Mouse (Mus musculus) MEL-GATA-1-ER (cell line): ENCODE results near the gene Fam71b.

ENCODE experiments used
- DNase-seq: peaks from one replicate; pipeline ENCODE4 v3.0.0-alpha.2; 2012; ENCODE audit warnings: low read depth; ENCODE audit errors: extremely low read depth

Gene Fam71b

DNA sequence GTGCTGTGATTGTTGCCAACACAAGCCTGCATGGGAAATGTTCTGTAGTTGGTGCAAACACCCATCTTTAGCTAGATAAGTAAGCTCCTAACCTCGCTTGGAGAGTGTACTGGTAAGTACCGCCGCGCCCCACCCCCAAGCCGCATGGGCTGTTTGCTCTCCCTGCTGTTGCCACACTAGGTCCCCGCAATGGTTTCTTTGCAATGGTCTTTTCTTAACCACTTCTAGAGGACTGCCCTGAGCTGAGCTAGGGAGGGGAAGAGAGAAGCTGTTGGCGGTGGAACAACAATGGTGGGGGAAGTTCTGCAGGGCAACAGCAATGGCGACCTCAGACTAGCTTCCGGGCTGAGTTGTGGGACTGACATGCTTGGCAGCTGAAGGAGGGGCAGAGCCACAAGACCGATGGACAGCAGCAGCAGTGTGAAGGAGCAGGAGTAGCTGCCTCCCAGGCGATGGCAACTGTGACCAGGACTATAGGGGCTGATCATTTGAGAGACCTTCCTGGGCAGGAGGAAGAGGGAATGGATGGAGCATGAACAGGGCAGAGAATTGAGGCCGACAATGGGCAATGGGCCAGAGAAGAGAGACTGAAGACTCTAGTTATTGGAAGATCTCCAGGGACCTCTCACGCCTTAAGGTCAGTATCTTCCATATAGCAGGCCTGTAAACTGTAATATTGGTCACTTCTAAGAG, at the start of gene Fam71b:
Gene Fam71b, plus strand, starts transcription at position 393 of the 693 bp plus-strand sequence.
- no peak for DNase-seq

DNA sequence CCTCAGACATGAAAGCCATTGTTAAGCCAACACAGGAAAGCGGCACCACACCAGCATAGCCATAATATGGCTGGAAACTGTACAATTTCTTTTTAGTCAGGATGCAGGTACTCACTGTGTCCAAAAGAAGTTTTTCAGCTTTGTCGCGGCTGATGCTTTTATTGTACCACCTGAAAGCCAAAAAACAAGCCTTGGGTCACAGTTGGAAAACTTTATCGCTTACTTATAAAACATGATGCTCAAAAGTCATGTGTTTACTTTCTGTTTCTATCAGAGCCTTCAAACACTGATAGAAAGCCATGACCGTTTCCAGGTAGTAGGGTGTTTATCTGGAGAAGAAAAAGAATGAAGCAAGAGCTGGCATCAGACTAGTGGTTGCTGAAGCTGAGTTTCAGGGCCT, 48.6 kb upstream of the Fam71b start:
- no peak for DNase-seq

DNA sequence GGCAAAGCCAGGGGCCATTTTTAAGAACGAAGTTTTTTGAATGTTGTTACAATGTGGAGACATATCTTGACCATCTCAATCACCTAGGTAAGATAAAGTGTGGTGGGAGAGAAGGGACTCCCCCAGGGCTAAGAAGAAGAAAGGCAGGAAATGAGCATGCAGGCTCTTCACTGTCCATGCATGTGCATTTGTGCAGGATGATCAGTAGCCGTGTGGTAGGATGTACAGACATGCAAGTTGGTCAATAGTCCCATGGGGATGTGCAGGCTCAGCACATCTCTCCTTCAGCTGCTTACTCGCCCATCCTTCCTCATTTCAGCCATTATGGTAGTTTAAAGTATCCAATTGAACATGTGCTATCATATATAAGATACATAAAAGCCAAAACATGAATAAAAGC, 47.9 kb upstream of the Fam71b start:
- DNase-seq = no peak

GRCm38 (mm10) chr11:46349681-46350410, 46.5 kb upstream of the Fam71b start:
- DNase-seq = no peak

DNA sequence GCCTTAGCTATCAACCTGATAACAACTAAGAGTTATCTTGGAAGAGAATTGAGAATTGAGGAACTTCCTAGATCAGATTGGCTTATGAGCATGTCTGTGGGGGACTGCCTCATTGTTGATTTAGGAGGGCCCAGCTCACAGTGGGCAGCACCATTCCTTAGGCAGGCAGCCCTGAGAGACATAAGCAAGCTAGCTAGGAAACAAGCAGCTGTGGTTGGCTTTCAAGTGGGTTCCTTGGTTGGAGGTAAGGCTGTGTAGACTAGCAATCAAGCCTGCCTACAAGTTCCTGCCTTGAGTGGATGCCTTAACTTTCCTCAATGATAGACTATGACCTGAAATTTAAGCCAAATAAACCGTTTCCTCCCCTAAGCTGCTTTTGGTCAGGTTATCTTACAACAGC, 38.0 kb upstream of the Fam71b start:
- no peak for DNase-seq

DNA sequence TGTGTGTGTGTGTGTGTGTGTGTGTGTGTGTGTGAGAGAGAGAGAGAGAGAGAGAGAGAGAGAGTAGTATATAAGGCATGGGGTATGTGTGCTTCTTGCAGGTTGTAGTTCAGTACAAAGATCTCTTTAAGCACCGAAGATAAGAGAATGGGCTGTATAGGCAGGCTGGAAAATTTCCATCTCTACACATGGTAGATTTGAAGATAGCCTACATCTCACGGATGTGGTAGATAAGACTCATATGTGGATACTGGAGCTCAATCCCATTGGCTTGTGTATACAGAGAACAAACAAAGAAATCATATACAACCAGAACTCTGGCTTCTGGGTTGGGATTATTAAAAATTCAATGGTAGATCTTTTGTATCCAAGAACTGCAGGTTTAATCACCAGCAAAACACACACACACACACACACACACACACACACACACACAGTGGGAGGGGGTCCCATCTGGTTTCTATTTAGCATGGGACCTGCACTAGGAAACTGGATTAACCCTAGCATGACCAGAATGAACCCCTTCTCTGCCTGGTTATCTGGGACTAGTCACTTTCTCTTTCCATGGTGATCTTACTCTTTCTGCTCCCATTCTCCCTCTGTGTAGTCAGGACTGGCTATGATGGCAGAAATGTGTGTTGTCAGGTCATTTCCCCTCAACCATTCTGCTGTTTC, 35.2 kb upstream of the Fam71b start:
- no peak for DNase-seq

- no peak for DNase-seq
Observed at GRCm38 (mm10) chr11:46362061-46363022, 34.0 kb upstream of the Fam71b start.

DNA sequence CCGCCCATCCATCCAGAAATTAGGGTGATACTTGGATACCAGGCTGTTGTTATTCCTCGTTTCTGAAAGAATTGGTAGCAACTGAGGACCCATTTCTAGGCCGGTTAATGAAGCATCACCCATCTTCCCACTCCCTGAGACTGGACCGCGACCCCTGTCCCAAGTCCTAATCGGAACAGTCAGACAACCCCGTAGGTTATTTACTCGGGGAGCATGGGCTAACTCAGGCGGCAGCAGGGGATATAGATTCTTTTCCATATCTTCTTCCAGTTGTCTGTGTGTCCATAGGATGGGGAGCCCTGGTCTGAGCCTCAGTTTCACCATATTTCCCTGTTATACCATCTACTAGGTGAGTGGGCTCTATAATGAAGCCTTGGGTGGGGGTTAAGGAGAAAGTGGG, 32.5 kb upstream of the Fam71b start:
- DNase-seq = no peak

- no peak for DNase-seq
Observed at GRCm38 (mm10) chr11:46365744-46366143, 30.6 kb upstream of the Fam71b start.

- no peak for DNase-seq
Observed at GRCm38 (mm10) chr11:46366357-46366756, 30.0 kb upstream of the Fam71b start.

- no peak for DNase-seq
Observed at GRCm38 (mm10) chr11:46370457-46370856, 25.9 kb upstream of the Fam71b start.

GRCm38 (mm10) chr11:46371250-46371649, 25.1 kb upstream of the Fam71b start:
- DNase-seq = no peak

DNA sequence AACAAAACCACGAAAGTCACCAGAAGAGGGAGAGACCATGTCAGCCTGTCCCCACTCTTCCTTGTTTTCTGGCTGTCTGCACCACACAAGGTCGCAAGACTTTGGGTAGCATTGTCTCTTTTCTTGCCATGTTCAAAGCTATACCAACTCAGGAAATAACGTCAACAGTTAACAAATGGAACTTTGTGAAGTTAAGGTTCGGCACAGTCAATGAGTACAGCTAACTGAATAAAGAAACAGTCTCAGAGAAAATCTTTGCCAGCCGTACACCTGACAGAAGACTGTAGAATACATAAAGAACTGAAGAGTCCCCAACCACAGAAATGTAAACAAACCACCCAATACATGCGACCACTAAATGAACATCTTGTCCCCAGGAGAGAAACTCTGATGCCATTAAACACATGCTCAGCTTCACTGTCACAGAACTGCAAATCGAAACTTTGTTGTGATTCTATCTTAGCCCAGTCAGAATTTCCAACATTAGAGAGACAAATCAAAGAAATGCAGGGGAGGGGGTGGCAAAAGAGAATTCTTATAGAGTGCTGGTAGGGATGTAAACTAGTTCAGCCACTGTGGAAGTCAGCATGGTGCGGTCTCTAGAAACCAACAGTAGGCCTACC, 23.9 kb upstream of the Fam71b start:
- DNase-seq = no peak

GRCm38 (mm10) chr11:46373071-46374030, 23.0 kb upstream of the Fam71b start:
- no peak for DNase-seq

GRCm38 (mm10) chr11:46375015-46375414, 21.3 kb upstream of the Fam71b start:
- no peak for DNase-seq

- DNase-seq = no peak
Observed at GRCm38 (mm10) chr11:46377316-46377715, 19.0 kb upstream of the Fam71b start.

DNA sequence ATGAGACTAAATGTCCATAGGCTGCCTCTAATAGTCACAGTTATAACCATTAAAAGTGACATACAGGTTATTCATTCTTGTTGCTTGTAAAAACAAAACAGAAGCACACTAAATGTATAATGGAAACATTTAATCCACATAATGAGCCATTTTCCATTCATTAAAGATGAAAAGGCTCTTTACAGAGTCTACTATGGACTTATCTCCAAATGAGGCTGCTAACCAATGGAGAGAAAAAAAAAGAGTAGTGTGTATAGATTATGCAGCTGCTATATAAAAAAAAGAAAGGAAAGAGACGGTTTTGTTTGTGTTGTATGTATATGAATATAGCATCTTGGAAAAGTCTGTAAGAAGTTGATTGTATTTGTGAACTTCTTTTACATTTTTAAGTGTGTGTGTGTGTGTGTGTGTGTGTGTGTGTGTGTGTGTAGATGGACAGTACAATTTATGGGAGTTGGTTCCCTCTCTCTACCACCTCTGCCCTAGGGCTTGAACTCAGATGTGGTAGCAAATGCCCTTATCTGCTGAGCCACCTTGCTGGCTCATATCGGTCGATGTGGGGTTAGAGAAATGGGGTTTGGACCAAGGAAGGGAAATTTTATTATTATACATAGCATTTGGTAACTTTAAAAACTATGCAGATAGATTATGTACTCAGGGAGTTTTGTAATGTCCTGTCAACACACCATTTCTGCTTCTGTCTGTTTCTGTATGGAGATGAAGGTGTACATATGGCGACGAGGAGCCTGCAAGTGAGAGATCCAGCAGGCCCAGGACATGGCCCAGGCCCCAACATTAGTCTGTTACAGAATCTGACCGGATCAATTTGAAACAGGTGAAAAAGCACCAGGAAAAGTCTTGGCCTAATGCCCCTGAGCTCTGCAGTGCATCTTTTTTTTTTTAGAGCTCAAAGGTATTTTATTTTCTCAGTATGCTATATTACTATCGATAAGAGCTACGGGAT, 18.3 kb upstream of the Fam71b start:
- DNase-seq = peak; percentile 53

DNA sequence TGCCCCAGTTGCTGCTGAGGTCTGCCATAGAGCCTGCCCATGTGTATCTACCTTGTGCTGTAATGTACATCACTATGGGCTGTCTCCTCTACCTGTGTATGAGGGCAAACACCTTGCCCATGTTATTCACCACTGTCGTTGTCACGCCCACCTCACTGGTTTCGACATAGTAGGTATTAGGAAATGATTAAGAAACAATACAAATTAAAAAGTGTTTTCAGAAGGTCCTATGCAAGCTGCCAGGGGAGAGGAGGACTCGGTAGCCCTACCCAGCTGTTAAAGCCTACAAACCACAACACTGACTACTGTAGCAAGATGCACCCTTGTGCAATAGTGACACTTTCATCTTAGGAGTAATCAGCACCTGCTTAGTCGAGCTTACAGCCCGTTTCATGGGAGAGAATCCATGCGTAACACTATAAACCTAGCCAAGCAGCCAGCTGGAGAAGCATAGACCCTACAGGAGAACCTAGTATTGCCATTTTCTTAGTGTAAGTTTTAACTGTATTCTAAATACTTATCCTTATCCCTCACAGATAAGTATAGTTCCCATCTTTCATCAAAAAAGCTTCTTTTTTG, 16.2 kb upstream of the Fam71b start:
- DNase-seq = no peak
